Mouse (Mus musculus): Measurements from ENCODE around the gene Spef2.

DNA sequence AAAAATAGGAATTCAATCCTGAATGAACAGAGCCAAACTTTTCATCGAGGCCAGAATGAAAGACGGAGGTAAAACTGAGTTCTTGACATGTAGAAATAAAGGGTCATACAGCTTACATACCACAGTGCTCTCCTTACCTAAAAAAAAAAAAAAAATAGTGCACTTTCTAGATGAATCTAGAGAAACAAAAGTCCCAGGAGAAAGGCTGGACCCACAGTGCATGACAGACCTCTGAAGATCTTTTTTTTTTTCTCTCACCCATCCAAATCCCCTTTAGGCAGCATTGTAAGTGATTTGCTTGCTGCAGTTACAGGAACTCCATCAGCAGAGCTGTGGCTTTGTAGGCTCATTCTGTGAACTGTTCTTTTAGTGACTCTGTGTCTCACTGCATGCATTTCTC is 199.7 kb downstream of the Spef2 start:
- TF ChIP-seq CTCF (IDR thresholded peaks at IDR 0.05; ENCODE audit: extremely low read depth, insufficient read depth, low read length): no peak
- TF ChIP-seq POLR2A (IDR thresholded peaks at IDR 0.05; ENCODE audit: extremely low read depth, insufficient read depth, low read length): no peak
